Mouse (Mus musculus) large intestine, adult 2 months (tissue): ENCODE data around the gene Tns3. TPM values are rescaled to one million over a fixed set of nuclear protein-coding genes. Genes with fewer than 3 reads are reported as not detected.

ENCODE experiments used
- DNase-seq: peaks from one replicate; pipeline ENCODE4 v3.0.0-alpha.2; 2012; ENCODE audit warnings: low read depth, low spot score
- WGBS: fragments of 180-500 bp; shearing (Covaris S2); methylation state at CpG from one replicate; pipeline ENCODE4 v1.1.7; 2018; 5-methylcytosine and 5-hydroxymethylcytosine counted together
- polyA plus RNA-seq: library from polyadenylated mRNA; depleted of rRNA; stranded (reverse); fragments of >200 nt; gene quantifications from 2 replicates; pipeline ENCODE4 v1.2.3, GENCODE M21; 2012

Gene Tns3
- polyA plus RNA-seq, 1 experiment, result 15.1 TPM

- DNase-seq, result no peak
- 92% methylated on average over 5 of the region's 5 CpGs for WGBS
Measured at GRCm38 (mm10) chr11:8684262-8684661, 19.9 kb upstream of the Tns3 start.

DNA sequence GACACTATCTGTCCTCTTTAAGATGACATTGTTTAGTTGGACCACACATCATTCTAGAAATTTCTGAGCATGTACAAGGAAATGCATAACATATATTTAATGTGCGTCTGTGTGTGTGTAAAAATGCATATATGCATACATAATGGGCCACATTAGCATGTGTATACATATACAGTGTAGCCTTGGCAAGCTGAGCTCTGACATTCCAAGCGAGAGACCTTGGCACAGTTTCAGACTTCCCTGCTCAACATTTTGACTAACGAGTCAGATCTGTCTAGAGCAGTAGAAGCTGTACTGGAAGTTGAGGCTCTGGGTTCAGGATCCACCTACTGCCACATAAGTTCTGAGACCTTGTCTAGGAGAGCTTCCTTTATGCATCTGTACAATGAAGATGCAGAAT, 17.0 kb upstream of the Tns3 start:
- DNase-seq, result no peak
- 58% methylated on average over 3 of the region's 3 CpGs for WGBS

DNA sequence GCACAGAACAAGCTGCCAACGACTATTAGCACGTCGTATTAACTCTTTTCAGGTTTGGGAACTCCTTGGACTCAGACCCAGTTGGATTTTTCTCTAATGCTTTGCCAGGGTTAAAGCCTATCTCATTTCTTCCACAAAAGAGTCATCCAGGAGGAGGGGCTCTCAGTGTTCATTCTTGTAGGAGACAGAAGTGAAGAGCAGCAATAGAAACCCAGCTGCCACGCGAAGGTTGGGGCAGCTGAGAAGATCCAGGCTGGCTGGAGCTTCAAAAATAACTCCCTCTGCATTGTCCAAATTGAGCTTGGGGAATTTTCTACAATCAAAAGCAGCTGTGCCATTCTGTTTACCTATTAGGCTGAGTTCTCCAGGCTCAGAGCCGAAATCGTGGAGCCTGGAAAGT, 16.3 kb upstream of the Tns3 start:
- 57% methylated on average over 7 of the region's 7 CpGs for WGBS
- no peak for DNase-seq

DNA sequence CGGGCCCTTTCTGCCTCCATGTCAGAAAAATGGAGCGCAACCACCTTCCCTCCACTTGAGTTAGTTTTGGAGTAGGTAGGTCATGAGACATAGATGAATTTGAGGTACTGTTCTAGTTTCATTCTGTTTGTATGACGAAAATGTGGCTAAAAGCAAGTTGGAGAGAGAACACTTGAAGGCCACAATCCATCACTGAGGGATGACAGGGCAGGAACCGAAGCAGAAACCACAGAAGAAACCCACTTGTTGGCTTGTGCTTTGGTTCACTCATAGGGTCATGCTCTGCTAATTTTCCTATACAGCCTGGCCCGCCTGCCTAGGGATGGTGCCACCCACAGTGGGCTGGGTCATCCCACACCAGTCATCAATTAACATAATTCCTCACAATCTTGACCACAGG, 14.9 kb upstream of the Tns3 start:
- no peak for DNase-seq
- WGBS, result 96% methylated on average over 5 of the region's 5 CpGs

GRCm38 (mm10) chr11:8678260-8678995, 14.1 kb upstream of the Tns3 start:
- WGBS, result 86% methylated on average over 12 of the region's 12 CpGs
- DNase-seq, result no peak

DNA sequence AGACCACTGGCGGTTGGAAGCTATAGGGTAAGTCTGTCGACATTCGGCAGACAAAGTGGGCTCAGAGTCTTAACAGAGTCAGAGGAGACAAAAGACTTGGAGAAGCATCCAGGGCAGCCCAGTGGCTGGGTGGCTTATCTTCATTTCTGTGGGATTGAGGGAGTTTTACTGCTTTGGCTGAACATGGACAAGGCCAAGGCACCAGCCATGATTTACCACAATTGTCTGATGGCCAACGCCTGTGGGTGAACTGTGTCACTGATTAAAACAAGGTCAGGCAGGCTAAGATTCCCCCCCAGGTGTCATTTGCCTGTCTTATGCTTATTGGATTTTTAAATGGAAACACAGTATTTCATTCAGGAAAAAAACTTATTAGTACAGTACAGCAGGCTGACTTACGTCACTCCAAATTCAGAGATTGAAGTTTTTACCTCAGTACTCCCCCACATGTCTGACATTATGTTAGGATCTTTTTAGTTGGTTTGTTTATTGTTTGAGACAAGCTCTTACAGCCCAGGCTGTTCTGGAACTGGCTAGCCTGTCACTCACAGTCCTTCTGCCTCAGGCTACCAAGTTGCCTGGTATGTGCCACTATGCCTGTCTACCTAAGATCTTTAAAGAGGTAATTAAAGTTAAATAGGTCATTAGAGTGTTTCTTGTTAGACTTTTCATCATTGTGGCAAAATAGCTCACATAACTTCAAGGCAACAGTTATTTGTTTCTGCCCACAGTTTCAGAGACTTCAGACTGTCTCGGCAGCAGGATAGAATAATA, 11.6 kb upstream of the Tns3 start:
- 90% methylated on average over 6 of the region's 6 CpGs for WGBS
- DNase-seq, result no peak

GRCm38 (mm10) chr11:8674549-8675149, 10.3 kb upstream of the Tns3 start:
- WGBS, result 58% methylated on average over 3 of the region's 3 CpGs
- DNase-seq, result no peak

DNA sequence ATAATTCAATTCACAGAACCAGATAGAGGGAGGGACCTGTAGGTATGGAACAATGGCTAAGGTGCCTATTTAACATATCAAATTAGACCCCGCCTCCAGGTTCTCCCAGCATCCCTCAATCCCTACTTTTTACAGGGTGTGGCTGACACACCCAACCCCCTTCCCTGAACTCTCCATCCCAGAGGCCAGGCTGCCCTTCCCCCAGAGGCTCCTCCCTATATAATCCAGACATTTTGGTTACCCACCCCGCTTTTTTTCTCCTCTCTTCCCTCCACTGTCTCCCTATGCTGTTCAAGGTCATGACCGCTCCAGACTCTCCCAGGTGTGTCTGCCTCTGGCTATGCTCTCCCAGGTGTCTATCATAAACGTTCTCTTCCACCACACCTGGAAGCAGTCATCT, 7.4 kb upstream of the Tns3 start:
- DNase-seq, result no peak
- WGBS, result 54% methylated on average over 4 of the region's 4 CpGs

DNA sequence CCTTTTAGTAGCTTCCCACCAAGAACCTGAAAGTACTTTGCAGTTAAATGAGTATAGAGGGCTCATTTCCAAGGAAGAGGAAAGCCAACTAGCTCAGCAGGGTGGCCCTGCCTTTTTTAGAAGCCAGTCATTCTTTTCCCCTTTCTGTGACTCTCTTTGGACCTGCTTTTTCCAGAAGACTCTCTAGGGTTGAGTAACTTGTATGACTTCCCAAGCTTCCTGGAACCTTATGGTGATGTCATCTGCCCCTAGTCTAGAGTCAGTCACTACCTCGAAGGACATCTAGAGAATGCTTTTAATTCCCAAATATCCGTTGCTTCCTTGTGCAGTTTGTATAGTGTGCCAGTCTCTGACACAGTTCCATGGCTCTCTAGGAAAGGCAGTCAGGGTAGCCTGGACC, 4.8 kb upstream of the Tns3 start:
- WGBS, result 72% methylated on average over 2 of the region's 2 CpGs

DNA sequence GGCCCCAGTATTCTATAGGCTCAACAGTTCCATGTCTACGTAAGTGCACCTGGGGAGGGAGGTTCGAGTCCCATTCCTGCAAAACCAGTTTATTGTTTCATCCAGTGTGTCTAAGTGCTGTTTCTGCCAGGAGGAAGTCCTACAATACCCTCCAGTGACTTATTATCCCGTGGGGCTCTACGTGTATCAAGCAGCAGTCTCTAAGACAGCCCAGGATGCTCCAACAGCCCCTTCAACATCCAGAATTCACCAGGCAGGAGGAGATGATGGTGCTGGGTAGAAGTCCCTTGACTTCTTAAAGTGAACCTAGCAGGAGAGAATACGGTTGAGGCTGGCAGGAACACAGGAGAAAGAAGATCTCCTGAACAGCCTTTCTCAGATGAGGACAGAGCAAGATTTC, 462 bp upstream of the Tns3 start:
- no peak for DNase-seq
- WGBS, result 23% methylated on average over 5 of the region's 5 CpGs

More for the DNA sequence above, 4.8 kb upstream of the Tns3 start:
- no peak for DNase-seq

- DNase-seq, result peak; percentile 79
- WGBS, result 2% methylated on average over 52 of the region's 52 CpGs
Measured at GRCm38 (mm10) chr11:8663444-8664392, 617 bp downstream of the Tns3 start.

DNA sequence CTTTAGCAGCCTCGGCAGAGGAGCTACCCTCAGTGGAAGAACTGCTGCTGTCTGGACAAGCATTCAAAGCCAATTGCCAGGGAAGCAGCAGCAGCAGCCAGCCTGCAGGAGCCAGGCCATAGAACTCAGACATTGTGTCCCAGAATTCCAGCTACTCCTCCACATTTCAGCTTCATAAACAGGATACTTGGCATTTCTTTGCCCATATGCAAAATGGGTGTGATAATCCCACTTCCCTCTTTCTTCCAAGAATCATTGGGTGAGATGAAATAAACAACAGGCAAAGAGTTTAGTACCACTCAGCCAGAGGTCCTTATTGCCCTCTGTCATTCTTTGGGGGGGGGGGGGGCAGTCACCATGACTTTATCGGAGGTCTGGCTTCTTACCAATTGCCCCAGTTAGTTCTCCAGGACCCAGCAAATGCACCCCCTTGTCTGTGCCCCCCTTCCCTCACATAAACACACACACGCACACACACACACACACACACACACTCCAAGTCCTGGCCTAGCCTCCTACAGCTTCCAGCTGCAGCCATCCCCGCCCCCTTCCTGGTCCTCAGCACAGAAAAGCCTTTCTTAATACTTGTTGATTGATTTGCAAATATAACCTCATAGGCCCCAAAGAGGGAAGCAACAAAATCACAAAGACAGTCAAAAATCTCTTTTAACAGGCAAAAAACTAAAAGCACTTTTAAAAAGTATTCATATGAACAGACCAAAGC, 1.5 kb downstream of the Tns3 start:
- DNase-seq, result no peak
- 11% methylated on average over 4 of the region's 4 CpGs for WGBS

- no peak for DNase-seq
- WGBS, result 26% methylated on average over 4 of the region's 4 CpGs
Measured at GRCm38 (mm10) chr11:8660951-8661350, 3.4 kb downstream of the Tns3 start.

DNA sequence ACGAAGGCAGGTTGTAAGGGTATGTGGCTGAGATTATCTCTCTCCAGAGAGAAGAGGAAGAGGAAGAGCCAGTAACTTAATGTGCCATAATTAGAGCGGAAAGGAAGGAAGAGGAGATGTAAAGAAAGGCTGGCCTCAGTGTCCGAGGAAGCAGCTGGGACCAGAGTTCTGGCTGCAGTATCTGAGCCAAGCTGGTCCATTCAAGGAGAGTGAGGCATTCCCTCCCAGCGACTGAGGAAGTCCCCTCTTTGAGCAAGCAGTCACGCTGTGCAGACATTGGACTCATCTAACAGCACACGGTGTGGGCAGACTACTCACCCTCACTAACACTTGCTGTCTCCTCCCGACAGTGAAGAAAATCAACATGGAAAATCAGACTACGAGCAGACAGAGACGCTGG, 4.5 kb downstream of the Tns3 start:
- no peak for DNase-seq
- WGBS, result 21% methylated on average over 9 of the region's 9 CpGs

DNA sequence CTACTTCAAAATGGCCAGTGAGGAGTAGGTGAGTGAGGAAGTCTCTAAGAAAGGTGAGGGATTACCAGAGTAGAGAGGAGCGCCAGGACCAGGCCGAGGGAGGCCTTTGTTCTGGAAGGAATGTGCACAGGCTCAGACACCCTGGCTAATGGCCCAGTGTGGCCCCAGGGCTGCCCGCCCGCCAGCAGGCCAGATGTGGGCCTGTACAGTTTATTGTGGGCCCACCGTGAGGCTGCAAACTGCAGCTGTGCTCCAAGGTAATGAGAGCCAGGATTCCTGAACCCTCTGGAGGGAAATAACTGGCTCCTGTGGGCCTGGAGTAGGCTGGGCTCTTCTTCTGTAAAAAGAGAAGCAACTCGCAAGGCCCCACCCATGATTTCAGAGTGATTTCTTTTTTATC, 5.3 kb downstream of the Tns3 start:
- WGBS, result 51% methylated on average over 6 of the region's 6 CpGs
- no peak for DNase-seq

- 79% methylated on average over 8 of the region's 8 CpGs for WGBS
- DNase-seq, result no peak
Measured at GRCm38 (mm10) chr11:8657493-8657892, 6.8 kb downstream of the Tns3 start.

DNA sequence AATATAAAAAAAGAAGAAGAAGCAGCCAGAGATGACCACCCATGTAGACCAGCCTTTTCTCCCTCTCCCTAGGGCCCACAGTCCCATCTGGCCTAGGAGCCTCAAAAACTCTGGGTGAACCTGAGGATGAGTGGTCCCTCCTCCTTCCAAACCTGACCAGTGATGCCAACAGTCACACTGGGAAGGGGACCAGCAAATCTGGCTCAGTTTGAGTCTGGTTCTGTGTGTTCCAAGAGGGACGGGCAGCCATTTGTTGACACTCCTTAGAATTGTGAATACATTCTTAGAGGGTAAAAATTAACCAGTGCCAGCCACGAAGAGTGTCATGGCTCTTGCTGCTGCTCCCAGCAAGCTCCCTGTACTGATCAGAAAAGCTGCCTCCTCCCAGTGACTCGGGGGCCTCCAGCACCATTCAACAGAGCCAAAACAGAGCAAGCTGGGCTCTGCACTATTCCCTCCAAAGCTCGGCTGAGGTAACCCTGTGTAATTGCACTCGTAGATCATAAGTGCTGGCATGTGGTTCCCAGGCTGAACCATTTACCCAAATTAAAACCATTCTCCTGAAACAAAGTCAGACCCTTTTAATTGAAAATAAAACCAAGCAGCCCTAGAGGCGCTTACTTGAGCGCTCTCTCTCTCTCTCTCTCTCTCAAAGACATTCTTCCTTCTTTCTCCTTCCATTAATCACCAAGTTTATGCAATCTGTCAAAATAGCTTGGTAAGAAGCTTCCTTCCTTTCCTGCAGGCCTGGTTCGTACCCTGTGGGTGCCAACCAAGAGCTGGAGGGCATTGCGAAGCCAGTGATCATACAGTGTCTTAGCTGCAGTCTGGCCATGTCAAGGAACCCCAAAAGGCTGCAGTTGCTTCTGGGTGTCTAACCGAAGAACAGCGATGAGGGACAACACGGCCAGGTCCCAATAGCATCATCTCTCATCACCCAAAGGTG, 7.6 kb downstream of the Tns3 start:
- DNase-seq, result no peak
- WGBS, result 50% methylated on average over 12 of the region's 12 CpGs

DNA sequence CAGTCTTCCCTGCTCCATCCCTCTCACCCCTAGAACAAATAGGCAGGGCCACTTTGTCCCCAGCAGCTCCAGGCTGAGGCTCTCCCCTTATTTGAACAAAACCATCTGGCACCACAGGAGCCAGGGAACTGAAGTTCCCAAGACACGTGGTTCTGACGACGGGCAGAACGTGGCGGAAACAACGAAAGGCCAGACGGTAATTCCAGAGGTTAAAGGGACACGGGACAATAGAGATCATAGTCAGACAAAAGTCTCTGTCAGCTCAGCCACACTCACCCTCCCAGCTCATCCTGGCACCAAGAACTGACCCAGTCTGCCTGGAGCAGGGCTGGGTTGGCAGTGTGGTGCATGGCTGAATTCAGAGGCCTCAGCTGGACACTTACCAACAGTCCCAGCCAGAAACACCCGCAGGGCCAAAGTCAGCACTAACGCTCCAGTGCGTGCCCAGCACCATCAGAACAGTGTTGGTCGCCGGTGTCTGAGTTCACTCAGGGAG, 10.5 kb downstream of the Tns3 start:
- no peak for DNase-seq
- WGBS, result 27% methylated on average over 13 of the region's 13 CpGs
